Mouse (Mus musculus): Measurements from ENCODE around the gene Dpp10. TPM values are rescaled to one million over a fixed set of nuclear protein-coding genes. Genes with fewer than 3 reads are reported as not detected.

Gene Dpp10
- polyA plus RNA-seq, 2 experiments: not detected

DNA sequence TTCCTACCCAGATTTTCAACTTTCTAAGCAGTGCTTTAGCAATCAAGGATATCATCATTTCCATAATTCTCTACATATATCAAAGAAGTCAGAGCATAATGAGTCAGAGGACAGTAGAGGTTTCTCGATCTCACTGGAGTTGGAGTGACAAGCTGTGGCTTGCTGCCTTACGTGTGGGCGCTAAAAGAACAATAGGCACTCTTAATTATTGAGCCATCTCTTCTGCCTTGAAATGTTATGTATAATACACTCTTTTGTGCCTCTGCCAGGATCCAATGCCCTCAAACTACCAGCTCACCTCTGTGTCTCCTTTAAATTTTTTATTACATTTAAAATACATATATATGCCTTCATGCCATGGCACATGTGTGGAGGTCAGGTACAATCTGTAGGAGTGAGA is 198.5 kb downstream of the Dpp10 start:
- H3K4me1 ChIP-seq (replicated peaks; ENCODE audit: control insufficient read depth in 2 of 2, insufficient read depth in 2 of 2, low read length in 1 of 2): no peaks in the 10 kb centered on the region
- DNase-seq (ENCODE audit: low read depth in 3 of 3, low spot score in 3 of 3) (no peak), ATAC-seq (ENCODE audit: insufficient read depth) (no peak)
- TF ChIP-seq EP300 (IDR thresholded peaks at IDR 0.05; ENCODE audit: low read depth) (no peak), CTCF (IDR thresholded peaks at IDR 0.05; ENCODE audit: low read depth) (no peak)
- H3K9ac ChIP-seq (replicated peaks): no peak overlapping the region
- no peak overlapping the region for H3K27ac ChIP-seq
- no peaks in the 10 kb centered on the region for H3K9me3 ChIP-seq (ENCODE audit: control insufficient read depth, low read length)
- H3K4me2 ChIP-seq (ENCODE audit: low read depth): no peak overlapping the region
- WGBS (ENCODE audit: insufficient replicate concordance): 73% methylated on average over 3 of the region's 3 CpGs
- H3K36me3 ChIP-seq (replicated peaks; ENCODE audit: control insufficient read depth, insufficient read depth, low read depth): no peaks in the 10 kb centered on the region
- no peaks in the 10 kb centered on the region for H3K27me3 ChIP-seq (ENCODE audit: control insufficient read depth, insufficient read depth, low read length)
- no peak overlapping the region for H3K4me3 ChIP-seq (ENCODE audit: insufficient read depth in 1 of 2, low read depth in 2 of 2, low read length in 2 of 2)

- Histone ChIP-seq H3K9me3 (ENCODE audit: control insufficient read depth, low read length) (no peaks in the 10 kb centered on the region), H3K27me3 (ENCODE audit: control insufficient read depth, insufficient read depth, low read length) (no peaks in the 10 kb centered on the region), H3K4me1 (replicated peaks; ENCODE audit: control insufficient read depth in 2 of 2, insufficient read depth in 2 of 2, low read length in 1 of 2) (no peaks in the 10 kb centered on the region), H3K4me3 (ENCODE audit: insufficient read depth in 1 of 2, low read depth in 2 of 2, low read length in 2 of 2) (no peak overlapping the region), H3K36me3 (replicated peaks; ENCODE audit: control insufficient read depth, insufficient read depth, low read depth) (no peaks in the 10 kb centered on the region), H3K4me2 (ENCODE audit: low read depth) (no peak overlapping the region), H3K27ac (no peak overlapping the region), H3K9ac (replicated peaks) (no peak overlapping the region)
- DNase-seq (ENCODE audit: low read depth in 3 of 3, low spot score in 3 of 3) (no peak), ATAC-seq (ENCODE audit: insufficient read depth) (no peak)
- 21% methylated on average over 1 of the region's 1 CpGs for WGBS (ENCODE audit: insufficient replicate concordance)
- TF ChIP-seq CTCF (IDR thresholded peaks at IDR 0.05; ENCODE audit: low read depth): no peak
- TF ChIP-seq EP300 (IDR thresholded peaks at IDR 0.05; ENCODE audit: low read depth): no peak
Measured at GRCm38 (mm10) chr1:123801206-123801605, 244.2 kb downstream of the Dpp10 start.

GRCm38 (mm10) chr1:123765511-123765910 is 279.8 kb downstream of the Dpp10 start:
- no peaks in the 10 kb centered on the region for H3K9me3 ChIP-seq (ENCODE audit: control insufficient read depth, low read length)
- WGBS (ENCODE audit: insufficient replicate concordance): 69% methylated on average over 2 of the region's 2 CpGs
- no peaks in the 10 kb centered on the region for H3K4me1 ChIP-seq (replicated peaks; ENCODE audit: control insufficient read depth in 2 of 2, insufficient read depth in 2 of 2, low read length in 1 of 2)
- no peaks in the 10 kb centered on the region for H3K36me3 ChIP-seq (replicated peaks; ENCODE audit: control insufficient read depth, insufficient read depth, low read depth)
- H3K27me3 ChIP-seq (ENCODE audit: control insufficient read depth, insufficient read depth, low read length): no peaks in the 10 kb centered on the region
- H3K4me2 ChIP-seq (ENCODE audit: low read depth): no peak overlapping the region
- no peak overlapping the region for H3K9ac ChIP-seq (replicated peaks)
- no peak overlapping the region for H3K4me3 ChIP-seq (ENCODE audit: insufficient read depth in 1 of 2, low read depth in 2 of 2, low read length in 2 of 2)
- DNase-seq (ENCODE audit: low read depth in 3 of 3, low spot score in 3 of 3) (no peak), ATAC-seq (ENCODE audit: insufficient read depth) (no peak)
- H3K27ac ChIP-seq: no peak overlapping the region
- no peak for TF ChIP-seq CTCF (IDR thresholded peaks at IDR 0.05; ENCODE audit: low read depth)
- TF ChIP-seq EP300 (IDR thresholded peaks at IDR 0.05; ENCODE audit: low read depth): no peak

- no peaks in the 10 kb centered on the region for H3K4me1 ChIP-seq (replicated peaks; ENCODE audit: control insufficient read depth in 2 of 2, insufficient read depth in 2 of 2, low read length in 1 of 2)
- WGBS (ENCODE audit: insufficient replicate concordance): 58% methylated on average over 3 of the region's 3 CpGs
- H3K4me2 ChIP-seq (ENCODE audit: low read depth): no peak overlapping the region
- DNase-seq (ENCODE audit: low read depth in 3 of 3, low spot score in 3 of 3) (no peak), ATAC-seq (ENCODE audit: insufficient read depth) (no peak)
- TF ChIP-seq EP300 (IDR thresholded peaks at IDR 0.05; ENCODE audit: low read depth) (no peak), CTCF (IDR thresholded peaks at IDR 0.05; ENCODE audit: low read depth) (no peak)
- H3K27ac ChIP-seq: no peak overlapping the region
- no peaks in the 10 kb centered on the region for H3K36me3 ChIP-seq (replicated peaks; ENCODE audit: control insufficient read depth, insufficient read depth, low read depth)
- no peak overlapping the region for H3K9ac ChIP-seq (replicated peaks)
- H3K9me3 ChIP-seq (ENCODE audit: control insufficient read depth, low read length): no peaks in the 10 kb centered on the region
- no peaks in the 10 kb centered on the region for H3K27me3 ChIP-seq (ENCODE audit: control insufficient read depth, insufficient read depth, low read length)
- no peak overlapping the region for H3K4me3 ChIP-seq (ENCODE audit: insufficient read depth in 1 of 2, low read depth in 2 of 2, low read length in 2 of 2)
Measured at GRCm38 (mm10) chr1:123762272-123762671, 283.1 kb downstream of the Dpp10 start.

- H3K36me3 ChIP-seq (replicated peaks; ENCODE audit: control insufficient read depth, insufficient read depth, low read depth): no peaks in the 10 kb centered on the region
- no peak for ATAC-seq (ENCODE audit: insufficient read depth)
Measured at GRCm38 (mm10) chr1:123756055-123756454, 289.3 kb downstream of the Dpp10 start.

More at GRCm38 (mm10) chr1:123756055-123756454, 289.3 kb downstream of the Dpp10 start:
- Histone ChIP-seq H3K9ac (replicated peaks) (no peak overlapping the region), H3K9me3 (ENCODE audit: control insufficient read depth, low read length) (no peaks in the 10 kb centered on the region), H3K27ac (no peak overlapping the region), H3K4me2 (ENCODE audit: low read depth) (no peak overlapping the region), H3K27me3 (ENCODE audit: control insufficient read depth, insufficient read depth, low read length) (no peaks in the 10 kb centered on the region), H3K4me1 (replicated peaks; ENCODE audit: control insufficient read depth in 2 of 2, insufficient read depth in 2 of 2, low read length in 1 of 2) (no peaks in the 10 kb centered on the region), H3K4me3 (ENCODE audit: insufficient read depth in 1 of 2, low read depth in 2 of 2, low read length in 2 of 2) (no peak overlapping the region)
- TF ChIP-seq EP300 (IDR thresholded peaks at IDR 0.05; ENCODE audit: low read depth) (no peak), CTCF (IDR thresholded peaks at IDR 0.05; ENCODE audit: low read depth) (no peak)
- no peak for DNase-seq (ENCODE audit: low read depth in 3 of 3, low spot score in 3 of 3)

Measured in liver, embryonic 14.5 days (tissue).